Mouse (Mus musculus) neural tube, embryonic 11.5 days (tissue): Measurements from ENCODE around the gene Dync1i2. TPM values are rescaled to one million over a fixed set of nuclear protein-coding genes. Genes with fewer than 3 reads are reported as not detected.

Source experiments
- ATAC-seq: fragments of 200-750 bp; cut with Nextera tagmentation; 2 replicates; pipeline ENCODE4 v1.8.0; 2017; ENCODE audit warnings: moderate number of reproducible peaks, mild to moderate bottlenecking, moderate TSS enrichment, moderate library complexity; ENCODE audit not compliant: insufficient read depth, low FRiP score, low TSS enrichment
- DNase-seq: peaks from one replicate; pipeline ENCODE4 v3.0.0-alpha.2; 2015; ENCODE audit warnings: low spot score
- H3K27ac ChIP-seq: fragments of 300-500 bp; sonication (generic); 2 replicates; pipeline ENCODE4 v1.5.1; 2014; ENCODE audit warnings: low read depth, mild to moderate bottlenecking, low read length
- H3K27me3 ChIP-seq: fragments of 300-500 bp; sonication (generic); 2 replicates; pipeline ENCODE4 v1.6.1; 2014; ENCODE audit warnings: mild to moderate bottlenecking, low read length, mixed read lengths; ENCODE audit not compliant: control insufficient read depth, insufficient read depth
- H3K36me3 ChIP-seq: fragments of 300-500 bp; sonication (generic); 2 replicates; pipeline ENCODE4 v1.6.1; 2014; ENCODE audit warnings: mild to moderate bottlenecking, low read length, moderate library complexity, mixed read lengths; ENCODE audit not compliant: control insufficient read depth, insufficient read depth
- H3K4me1 ChIP-seq: fragments of 300-500 bp; sonication (generic); 2 replicates; pipeline ENCODE4 v1.6.1; 2014; ENCODE audit warnings: low read length, mixed read lengths; ENCODE audit not compliant: control insufficient read depth, insufficient read depth
- H3K4me2 ChIP-seq: fragments of 300-500 bp; sonication (generic); 2 replicates; pipeline ENCODE4 v1.6.1; 2014; ENCODE audit warnings: low read depth, mild to moderate bottlenecking, moderate library complexity
- H3K4me3 ChIP-seq: fragments of 300-500 bp; sonication (generic); 2 replicates; pipeline ENCODE4 v1.5.1; 2014; ENCODE audit warnings: low read depth, low read length
- H3K9ac ChIP-seq: fragments of 300-500 bp; sonication (generic); 2 replicates; pipeline ENCODE4 v1.6.1; 2014; ENCODE audit warnings: mild to moderate bottlenecking, low read length
- H3K9me3 ChIP-seq: fragments of 300-500 bp; sonication (generic); 2 replicates; pipeline ENCODE4 v1.6.1; 2016; ENCODE audit warnings: low read length; ENCODE audit not compliant: control insufficient read depth
- WGBS: fragments of 180-500 bp; shearing (Covaris S2); extraction: QIAGEN DNeasy Blood & Tissue Kit; methylation state at CpG from one replicate; pipeline ENCODE4 v1.1.7; 2014; 5-methylcytosine and 5-hydroxymethylcytosine counted together
- polyA plus RNA-seq: library from polyadenylated mRNA; unstranded; fragments of >200 nt; fragmentation: Nextera tagmentation; extraction: Ambion mirVana; gene quantifications from 2 replicates; pipeline ENCODE4 v1.2.1, GENCODE M21; 2014

The Dync1i2 gene
- polyA plus RNA-seq = 187 and 205 TPM in 2 replicates

- 0 out of 2 replicates have a peak, but pooled peaks cover 3% of the 10 kb centered on the region for H3K4me1 ChIP-seq
- 0% methylated on average over 57 of the region's 57 CpGs for WGBS
- DNase-seq (peak; percentile 96), ATAC-seq (peak; percentile 98)
- no peaks in the 10 kb centered on the region for H3K9me3 ChIP-seq
- H3K4me2 ChIP-seq = peak within 1 kb of the TSS; percentile 62
- peak within 1 kb of the TSS; percentile 89 for H3K4me3 ChIP-seq
- no peaks in the 10 kb centered on the region for H3K27me3 ChIP-seq
- peak within 1 kb of the TSS; percentile 92 for H3K9ac ChIP-seq
- peaks cover 2% of the 10 kb centered on the region; the same call in 1 of the 2 replicates for H3K36me3 ChIP-seq
- H3K27ac ChIP-seq = peak within 1 kb of the TSS; percentile 71
These were observed at the start of gene Dync1i2 for GRCm38 (mm10) chr2:71211591-71212359. Dync1i2 (plus strand) TSS chr2:71211706.

- Histone ChIP-seq H3K36me3 (no peaks in the 10 kb centered on the region), H3K4me2 (no peak overlapping the region), H3K27me3 (no peaks in the 10 kb centered on the region), H3K27ac (no peak overlapping the region), H3K9me3 (no peaks in the 10 kb centered on the region), H3K4me3 (no peak overlapping the region), H3K9ac (no peak overlapping the region), H3K4me1 (no peaks in the 10 kb centered on the region)
- 86% methylated on average over 25 of the region's 25 CpGs for WGBS
- DNase-seq (no peak), ATAC-seq (no peak)
These were observed 48.5 kb upstream of the Dync1i2 start for GRCm38 (mm10) chr2:71162831-71163621.

DNA sequence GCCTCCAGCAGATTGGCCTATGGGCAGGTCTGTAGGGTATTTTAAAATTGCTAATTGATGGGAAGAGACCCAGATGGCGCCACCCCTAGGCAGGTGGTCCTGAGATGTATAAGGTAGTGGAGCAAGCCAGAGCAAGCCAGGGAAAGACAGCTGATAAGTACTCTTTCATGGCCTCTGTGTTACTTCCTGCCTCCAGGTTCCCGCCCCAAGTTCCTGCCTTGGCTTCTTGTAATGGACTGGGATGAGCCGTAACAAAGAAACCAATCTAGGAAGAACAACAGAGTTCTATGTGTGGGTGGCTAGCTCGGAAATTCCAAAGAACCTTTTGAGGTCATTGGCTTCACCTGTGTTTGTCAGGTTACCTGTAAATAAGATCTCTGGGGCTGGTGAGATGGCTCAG is 44.3 kb upstream of the Dync1i2 start:
- WGBS = 82% methylated on average over 4 of the region's 4 CpGs
- no peak for ATAC-seq
- no peak for DNase-seq
- Histone ChIP-seq H3K4me1 (no peaks in the 10 kb centered on the region), H3K4me3 (no peak overlapping the region), H3K9me3 (no peaks in the 10 kb centered on the region), H3K27ac (no peak overlapping the region), H3K4me2 (no peak overlapping the region), H3K9ac (no peak overlapping the region), H3K27me3 (no peaks in the 10 kb centered on the region), H3K36me3 (no peaks in the 10 kb centered on the region)

GRCm38 (mm10) chr2:71168461-71169021 is 43.0 kb upstream of the Dync1i2 start:
- H3K4me2 ChIP-seq = no peak overlapping the region
- no peak overlapping the region for H3K4me3 ChIP-seq
- DNase-seq (no peak), ATAC-seq (no peak)
- H3K36me3 ChIP-seq = no peaks in the 10 kb centered on the region
- no peaks in the 10 kb centered on the region for H3K4me1 ChIP-seq
- H3K9ac ChIP-seq = no peak overlapping the region
- no peaks in the 10 kb centered on the region for H3K27me3 ChIP-seq
- WGBS = 55% methylated on average over 10 of the region's 10 CpGs
- H3K9me3 ChIP-seq = no peaks in the 10 kb centered on the region
- H3K27ac ChIP-seq = no peak overlapping the region

DNA sequence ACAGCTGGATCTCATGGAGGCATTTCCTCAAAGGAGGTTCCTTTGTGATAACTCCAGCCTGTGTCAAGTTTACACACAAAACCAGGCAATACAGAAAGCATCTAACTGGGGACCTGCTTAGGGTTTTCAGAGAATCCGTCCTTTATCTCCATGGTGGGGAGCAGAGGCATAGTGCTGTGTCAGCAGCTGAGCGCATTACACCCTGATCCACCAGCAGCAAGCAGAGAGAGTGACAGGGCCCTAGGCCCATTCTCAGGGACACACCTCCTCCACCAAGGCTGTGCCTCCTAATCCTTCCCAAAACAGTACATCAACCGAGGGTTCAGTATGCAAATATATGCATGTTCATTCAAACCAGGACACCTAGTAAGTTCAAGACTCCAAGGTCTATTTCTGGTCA is 38.5 kb upstream of the Dync1i2 start:
- Histone ChIP-seq H3K4me2 (no peak overlapping the region), H3K4me1 (no peaks in the 10 kb centered on the region), H3K4me3 (no peak overlapping the region), H3K27ac (no peak overlapping the region), H3K9ac (no peak overlapping the region), H3K9me3 (no peaks in the 10 kb centered on the region), H3K36me3 (no peaks in the 10 kb centered on the region), H3K27me3 (no peaks in the 10 kb centered on the region)
- WGBS = 70% methylated on average over 3 of the region's 3 CpGs
- DNase-seq (no peak), ATAC-seq (no peak)

DNA sequence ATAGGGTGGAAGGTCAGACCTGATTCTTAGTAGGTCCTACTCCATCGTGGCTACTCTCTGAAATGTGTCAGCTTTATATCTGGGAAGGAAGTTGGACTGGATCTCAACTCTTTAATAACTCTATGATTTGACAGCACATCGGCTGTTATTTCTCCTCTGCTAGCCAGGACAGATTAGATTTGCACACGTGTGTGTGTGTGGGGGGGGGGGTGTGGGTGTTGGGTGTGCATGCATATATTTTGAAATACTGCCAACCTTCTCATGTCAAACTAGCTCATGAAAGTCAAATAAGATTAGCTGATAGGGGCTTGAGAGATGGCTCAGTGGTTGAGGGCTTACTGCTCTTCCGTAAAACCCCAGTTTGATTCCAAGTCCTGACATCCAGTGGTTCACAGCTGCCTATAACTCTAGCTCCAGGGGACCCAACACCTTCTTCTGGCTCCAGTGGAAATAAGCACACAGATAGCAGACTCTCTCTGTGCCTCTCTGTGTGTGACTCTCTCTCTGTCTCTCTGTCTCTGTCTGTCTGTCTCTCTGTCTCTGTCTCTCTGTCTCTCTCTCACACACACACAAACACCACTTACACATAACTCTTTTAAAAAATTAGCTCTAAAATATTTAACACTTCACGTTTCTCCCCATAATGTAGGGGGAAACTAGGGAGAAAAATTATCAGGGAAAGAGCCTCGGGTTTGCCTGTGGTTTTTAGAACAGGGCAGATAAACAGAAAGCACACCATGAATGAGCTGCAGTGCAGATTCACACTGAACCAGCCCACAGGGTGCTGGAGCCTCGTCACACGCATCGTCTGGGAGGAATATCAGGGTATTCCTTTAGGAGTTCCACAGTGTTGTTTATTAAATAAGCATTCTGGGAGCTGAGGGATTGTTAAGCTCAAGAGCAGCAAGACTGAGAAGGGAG is 34.9 kb upstream of the Dync1i2 start:
- ATAC-seq (no peak), DNase-seq (no peak)
- WGBS = 74% methylated on average over 9 of the region's 9 CpGs
- H3K27ac ChIP-seq = no peak overlapping the region
- no peak overlapping the region for H3K4me2 ChIP-seq
- no peak overlapping the region for H3K4me3 ChIP-seq
- no peaks in the 10 kb centered on the region for H3K36me3 ChIP-seq
- no peaks in the 10 kb centered on the region for H3K9me3 ChIP-seq
- no peaks in the 10 kb centered on the region for H3K27me3 ChIP-seq
- H3K4me1 ChIP-seq = no peaks in the 10 kb centered on the region
- no peak overlapping the region for H3K9ac ChIP-seq

DNA sequence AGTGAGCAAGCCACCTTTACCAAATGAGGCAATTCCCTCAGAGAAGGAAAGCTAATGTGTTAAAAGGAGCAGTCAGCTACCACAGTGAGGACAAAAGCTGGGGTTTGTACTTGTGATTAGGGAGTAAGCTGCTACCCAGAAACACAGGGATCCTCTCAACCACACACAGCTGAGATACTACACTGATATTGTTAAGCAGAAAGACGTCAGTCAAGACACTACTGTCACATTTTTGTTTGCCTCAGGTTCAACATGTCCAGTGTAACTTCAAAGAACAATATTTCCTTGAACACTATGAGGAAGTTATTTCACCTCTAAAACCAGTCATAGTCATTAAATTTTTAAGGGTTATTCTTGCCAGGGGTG is 34.3 kb upstream of the Dync1i2 start:
- Histone ChIP-seq H3K4me1 (no peaks in the 10 kb centered on the region), H3K9me3 (no peaks in the 10 kb centered on the region), H3K9ac (no peak overlapping the region), H3K4me3 (no peak overlapping the region), H3K36me3 (no peaks in the 10 kb centered on the region), H3K27ac (no peak overlapping the region), H3K4me2 (no peak overlapping the region), H3K27me3 (no peaks in the 10 kb centered on the region)
- DNase-seq (no peak), ATAC-seq (no peak)
- WGBS = 72% methylated on average over 1 of the region's 1 CpGs

DNA sequence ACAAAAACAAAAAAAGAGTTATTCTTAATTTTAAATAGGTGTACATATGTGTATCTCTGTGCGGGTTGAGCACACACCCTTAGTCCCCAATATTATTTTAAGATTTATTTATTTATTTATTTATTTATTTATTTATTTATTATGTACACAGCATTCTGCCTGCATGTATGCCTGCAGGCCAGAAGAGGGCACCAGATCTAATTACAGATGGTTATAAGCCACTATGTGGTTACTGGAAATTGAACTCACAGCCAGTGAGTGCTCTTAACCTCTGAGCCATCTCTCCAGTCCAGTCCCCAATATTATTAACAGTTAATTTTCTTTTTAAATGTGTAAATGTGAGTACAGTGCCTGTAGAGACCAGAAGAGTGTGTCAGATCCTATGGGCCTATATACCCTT is 33.7 kb upstream of the Dync1i2 start:
- no peaks in the 10 kb centered on the region for H3K4me1 ChIP-seq
- no peak for ATAC-seq
- H3K9ac ChIP-seq = no peak overlapping the region
- H3K27ac ChIP-seq = no peak overlapping the region
- 96% methylated on average over 1 of the region's 1 CpGs for WGBS
- H3K4me2 ChIP-seq = no peak overlapping the region
- H3K4me3 ChIP-seq = no peak overlapping the region
- no peak for DNase-seq
- H3K27me3 ChIP-seq = no peaks in the 10 kb centered on the region
- H3K36me3 ChIP-seq = no peaks in the 10 kb centered on the region
- H3K9me3 ChIP-seq = no peaks in the 10 kb centered on the region
